Mouse (Mus musculus) small intestine, adult 2 months (tissue): ENCODE measurements around the gene Tgfa.

Source experiments
- CTCF ChIP-seq: fragments of 200-500 bp; IDR thresholded peaks from 2 replicates; pipeline ENCODE4 v1.5.1; 2012; ENCODE audit warnings: low read depth, mild to moderate bottlenecking, control low read depth, inconsistent platforms, low read length, moderate library complexity, mixed read lengths; ENCODE audit not compliant: insufficient replicate concordance, insufficient read length; ENCODE audit errors: extremely low read depth
- POLR2A ChIP-seq: fragments of 200-500 bp; IDR thresholded peaks from 2 replicates; pipeline ENCODE4 v1.6.1; 2012; ENCODE audit warnings: low read depth, mild to moderate bottlenecking, control low read depth, inconsistent platforms, low read length, moderate library complexity

DNA sequence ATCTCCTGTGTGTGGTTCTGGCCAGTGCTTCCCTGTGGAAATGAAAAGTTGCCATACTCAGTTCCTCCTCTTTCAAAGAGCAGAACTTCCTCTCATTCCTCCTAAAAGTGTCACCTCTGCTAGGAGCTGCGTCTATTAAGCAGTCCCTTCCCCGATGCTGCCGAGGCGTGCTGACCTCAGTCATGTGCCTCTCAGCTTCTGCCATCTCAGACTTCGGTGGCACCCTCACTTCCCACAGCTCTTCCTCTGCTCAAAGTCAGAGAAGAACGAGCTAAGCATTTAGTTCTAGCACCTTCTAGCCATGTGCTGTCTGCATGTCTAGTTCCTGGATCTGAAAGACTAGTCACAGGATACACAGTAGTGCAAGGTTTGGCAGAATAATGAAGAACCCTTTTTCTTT is 64.2 kb downstream of the Tgfa start:
- TF ChIP-seq CTCF (no peak), POLR2A (no peak)
